Mouse (Mus musculus) E14TG2a.4 (cell line): Measurements from ENCODE around the gene Timp2.

Experiments
- H3K27me3 ChIP-seq: 2 replicates; pipeline ENCODE4 v1.6.1; 2014; ENCODE audit warnings: low read length, control low read depth; ENCODE audit not compliant: insufficient read depth
- H3K36me3 ChIP-seq: 2 replicates; pipeline ENCODE4 v1.6.1; 2014; ENCODE audit warnings: low read length, control low read depth; ENCODE audit not compliant: insufficient read depth
- H3K4me1 ChIP-seq: replicated peaks from 2 replicates; pipeline ENCODE4 v1.6.1; 2014; ENCODE audit warnings: low read depth, low read length, control low read depth
- H3K4me3 ChIP-seq: replicated peaks from 2 replicates; pipeline ENCODE4 v1.5.1; 2014; ENCODE audit warnings: mild to moderate bottlenecking, low read length
- H3K9me3 ChIP-seq: 2 replicates; pipeline ENCODE4 v1.6.1; 2014; ENCODE audit warnings: low read length, control low read depth
- CTCF ChIP-seq: conservative IDR thresholded peaks from 2 replicates; pipeline ENCODE4 v1.5.1; 2014; ENCODE audit warnings: low read length
- NANOG ChIP-seq: IDR thresholded peaks from 2 replicates; pipeline ENCODE4 v1.6.1; 2014; ENCODE audit warnings: borderline replicate concordance, low read length, mixed read lengths
- POU5F1 ChIP-seq: IDR thresholded peaks from 2 replicates; pipeline ENCODE4 v1.6.1; 2014; ENCODE audit warnings: low read length, borderline replicate concordance

The Timp2 gene

GRCm38 (mm10) chr11:118263146-118263545, 92.4 kb downstream of the Timp2 start:
- Histone ChIP-seq H3K9me3 (no peaks in the 10 kb centered on the region), H3K4me1 (peaks cover 37% of the 10 kb centered on the region), H3K27me3 (no peaks in the 10 kb centered on the region), H3K36me3 (peaks cover 100% of the 10 kb centered on the region), H3K4me3 (no peak overlapping the region)
- TF ChIP-seq CTCF = no peak
- TF ChIP-seq POU5F1 = no peak
- no peak for TF ChIP-seq NANOG

DNA sequence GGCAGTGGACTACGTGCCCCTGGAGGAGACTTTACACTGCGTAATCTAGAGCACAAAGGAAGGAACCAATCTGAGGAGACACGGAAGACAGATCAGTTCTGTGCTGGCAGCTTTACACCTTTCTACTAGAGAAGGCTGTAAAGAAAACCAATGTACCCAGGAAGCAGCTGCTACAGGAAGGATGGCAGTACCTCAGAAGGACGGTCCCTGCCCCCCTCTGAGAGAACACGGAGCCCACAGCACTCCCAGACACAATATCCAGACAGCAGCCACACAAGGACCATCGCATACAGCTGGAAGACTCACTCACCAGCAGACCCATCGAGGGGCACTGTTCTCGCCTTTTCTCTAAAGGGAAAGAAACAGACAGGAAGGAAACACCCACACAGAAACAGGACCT, 95.5 kb downstream of the Timp2 start:
- Histone ChIP-seq H3K36me3 (peaks cover 92% of the 10 kb centered on the region), H3K9me3 (no peaks in the 10 kb centered on the region), H3K27me3 (no peaks in the 10 kb centered on the region), H3K4me1 (peaks cover 42% of the 10 kb centered on the region), H3K4me3 (no peak overlapping the region)
- TF ChIP-seq POU5F1 = no peak
- no peak for TF ChIP-seq CTCF
- no peak for TF ChIP-seq NANOG

GRCm38 (mm10) chr11:118259580-118259979, 96.0 kb downstream of the Timp2 start:
- no peaks in the 10 kb centered on the region for H3K27me3 ChIP-seq
- no peaks in the 10 kb centered on the region for H3K9me3 ChIP-seq
- no peak overlapping the region for H3K4me3 ChIP-seq
- H3K36me3 ChIP-seq = peaks cover 87% of the 10 kb centered on the region
- TF ChIP-seq POU5F1 (no peak), CTCF (no peak), NANOG (no peak)
- H3K4me1 ChIP-seq = peaks cover 47% of the 10 kb centered on the region

DNA sequence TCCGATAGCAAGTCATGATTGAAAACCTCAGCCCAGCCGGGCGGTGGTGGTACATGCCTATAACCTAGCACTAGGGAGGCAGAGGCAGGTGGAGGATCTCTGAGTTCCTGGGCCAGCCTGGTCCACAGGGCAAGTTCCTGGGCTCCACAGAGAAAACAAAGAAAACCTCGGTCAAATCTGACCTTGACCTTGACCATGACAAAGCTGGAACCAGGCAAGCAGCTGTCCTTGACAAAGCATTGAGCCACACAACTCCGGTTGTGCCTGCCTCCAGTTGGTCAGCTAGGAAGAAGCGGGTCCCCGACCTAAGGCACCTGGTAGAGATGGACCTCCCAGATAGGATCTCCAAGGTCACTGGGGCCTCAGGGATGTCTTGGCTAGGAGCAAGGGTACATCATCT, 99.2 kb downstream of the Timp2 start:
- TF ChIP-seq POU5F1 (no peak), CTCF (no peak), NANOG (no peak)
- Histone ChIP-seq H3K9me3 (no peaks in the 10 kb centered on the region), H3K4me1 (peaks cover 46% of the 10 kb centered on the region), H3K36me3 (peaks cover 55% of the 10 kb centered on the region), H3K4me3 (no peak overlapping the region; the same call in 1 of the 2 replicates), H3K27me3 (no peaks in the 10 kb centered on the region)

DNA sequence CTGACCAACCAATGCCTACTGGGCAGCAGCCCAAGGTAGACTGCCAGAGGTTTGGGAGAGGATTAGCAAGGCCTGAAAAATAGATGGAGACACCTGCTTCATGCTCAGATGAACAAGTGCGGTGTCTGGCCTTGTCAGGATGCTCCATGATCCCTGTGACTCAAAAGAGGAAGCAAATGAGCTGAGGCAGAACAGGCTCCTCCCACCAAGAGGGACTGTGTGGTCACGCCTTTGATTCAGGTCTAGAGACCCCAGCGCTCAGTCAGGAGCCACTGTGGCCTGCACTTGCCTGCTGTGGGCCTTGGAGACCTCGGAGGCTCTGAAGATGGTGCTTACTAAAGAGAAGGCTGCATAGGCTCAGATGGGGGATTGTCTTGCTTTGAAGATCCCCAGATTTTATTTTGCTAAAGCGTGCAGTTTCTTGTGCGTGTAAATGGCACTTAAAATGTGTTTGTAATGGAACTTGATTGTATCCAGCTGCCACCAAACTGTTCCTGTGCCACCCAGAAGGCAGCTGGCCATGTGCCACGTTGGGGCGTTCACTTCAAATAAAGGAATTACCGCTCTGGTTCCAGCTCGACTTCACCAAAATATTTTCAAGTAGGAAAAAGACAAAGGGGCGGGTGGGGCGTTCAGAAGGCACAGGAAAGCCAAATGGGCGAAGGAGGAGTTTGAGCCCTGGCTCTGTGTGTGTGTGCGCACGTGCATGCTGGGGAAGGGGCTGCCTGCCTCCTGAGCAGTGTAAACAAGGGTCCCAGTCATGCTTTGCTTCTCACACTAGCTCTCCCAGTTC, 101.2 kb downstream of the Timp2 start:
- peaks cover 47% of the 10 kb centered on the region for H3K4me1 ChIP-seq
- H3K4me3 ChIP-seq = no peak overlapping the region
- no peak for TF ChIP-seq POU5F1
- no peaks in the 10 kb centered on the region for H3K9me3 ChIP-seq
- H3K27me3 ChIP-seq = no peaks in the 10 kb centered on the region
- peaks cover 35% of the 10 kb centered on the region for H3K36me3 ChIP-seq

GRCm38 (mm10) chr11:118253447-118254158, 101.9 kb downstream of the Timp2 start:
- H3K36me3 ChIP-seq = peaks cover 27% of the 10 kb centered on the region
- no peaks in the 10 kb centered on the region for H3K27me3 ChIP-seq
- H3K4me3 ChIP-seq = no peak overlapping the region
- H3K9me3 ChIP-seq = no peaks in the 10 kb centered on the region
- peaks cover 51% of the 10 kb centered on the region for H3K4me1 ChIP-seq
- TF ChIP-seq POU5F1 (no peak), CTCF (no peak), NANOG (no peak)
